In the genomic region with DNA sequence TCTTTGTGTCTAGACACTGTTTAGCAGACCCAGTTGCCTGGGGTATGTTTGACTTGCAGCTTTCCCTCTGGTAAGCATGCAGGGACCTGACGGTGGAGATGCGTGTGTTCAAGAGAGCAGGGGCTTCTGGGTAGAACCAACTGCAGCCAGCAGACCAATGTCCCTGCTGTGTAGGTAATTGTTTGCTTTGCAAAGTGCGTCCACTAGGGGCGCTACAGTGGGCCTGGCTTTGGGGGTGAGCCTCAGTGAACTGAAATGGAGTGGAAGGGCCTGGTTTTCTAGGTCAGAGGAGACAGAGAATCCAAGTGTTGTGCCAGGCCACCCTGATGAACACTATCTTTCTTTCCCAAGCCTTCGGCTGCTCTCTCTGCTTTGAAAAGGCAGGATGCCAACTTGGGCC, we compare ENCODE assay signal across 10 mouse cellular contexts.
DNase-seq lines count a peak whose midpoint lies in the region; ATAC-seq and TF ChIP-seq lines count a peak whose summit lies in the region.
"Had no signal": no experiment of that assay in that cellular context is flagged by ENCODE, and none has a peak within 500 bp of the region (broad histone marks: within the 10 kb centered on the region; RNA-seq: fewer than 3 reads in every experiment).

No protein-coding gene starts in this region.

- H3K36me3 ChIP-seq in thymus, adult 2 months (ENCODE audit: control insufficient read depth, insufficient read depth, low read length) = no peaks in the 10 kb centered on the region
- H3K36me3 ChIP-seq in forebrain, embryonic 12.5 days (replicated peaks) = no peaks in the 10 kb centered on the region
- no peaks in the 10 kb centered on the region for H3K36me3 ChIP-seq in neural tube, embryonic 13.5 days
- H3K36me3 ChIP-seq: liver, embryonic 15.5 days; stomach, embryonic 15.5 days had no signal

- H3K9me3 ChIP-seq in forebrain, embryonic 12.5 days = no peaks in the 10 kb centered on the region
- H3K9me3 ChIP-seq in neural tube, embryonic 13.5 days = no peaks in the 10 kb centered on the region
- H3K9me3 ChIP-seq: liver, embryonic 15.5 days; stomach, embryonic 15.5 days had no signal

- H3K4me1 ChIP-seq in thymus, adult 2 months (replicated peaks; ENCODE audit: control insufficient read depth, insufficient read depth, low read length) = no peaks in the 10 kb centered on the region
- H3K4me1 ChIP-seq in forebrain, embryonic 12.5 days = peaks cover 24% of the 10 kb centered on the region
- H3K4me1 ChIP-seq in neural tube, embryonic 13.5 days (replicated peaks) = peaks cover 45% of the 10 kb centered on the region
- H3K4me1 ChIP-seq: liver, embryonic 15.5 days; stomach, embryonic 15.5 days had no signal

- H3K27me3 ChIP-seq in thymus, adult 2 months (ENCODE audit: control insufficient read depth, insufficient read depth, low read length) = no peaks in the 10 kb centered on the region
- H3K27me3 ChIP-seq in forebrain, embryonic 12.5 days = no peaks in the 10 kb centered on the region; the same call in 1 of the 2 replicates
- H3K27me3 ChIP-seq in neural tube, embryonic 13.5 days = no peaks in the 10 kb centered on the region
- H3K27me3 ChIP-seq: liver, embryonic 15.5 days; stomach, embryonic 15.5 days had no signal

- no peak overlapping the region for H3K4me2 ChIP-seq in forebrain, embryonic 12.5 days
- H3K4me2 ChIP-seq in neural tube, embryonic 13.5 days = no peak overlapping the region
- H3K4me2 ChIP-seq: liver, embryonic 15.5 days; stomach, embryonic 15.5 days had no signal

- no peak for ATAC-seq in forebrain, embryonic 12.5 days (ENCODE audit: low FRiP score)
- no peak for ATAC-seq in neural tube, embryonic 13.5 days (ENCODE audit: low read depth)
- ATAC-seq in erythroid progenitor cell, adult 5-6 weeks (replicated peaks; ENCODE audit: low FRiP score, poor library complexity, severe bottlenecking) = no peak

- no peak for TF ChIP-seq POLR2A in thymus, adult 2 months (IDR thresholded peaks at IDR 0.05; ENCODE audit: control insufficient read depth, extremely low read depth, insufficient read depth, low read length, poor library complexity)

- intact Hi-C loops in heart, postnatal 10 days (cut with DNase I) = loop anchor here (5.0 kb wide), 1 partner anchor 173 kb away; no protein-coding TSS in a partner anchor
- intact Hi-C loops in left cerebral cortex, postnatal 14 days (cut with DNase I) = no loop called here

- no peak for TF ChIP-seq CTCF in thymus, adult 2 months (IDR thresholded peaks at IDR 0.05; ENCODE audit: borderline replicate concordance, control insufficient read depth, extremely low read depth, insufficient read depth, low read length, poor library complexity)

- no peak overlapping the region for H3K27ac ChIP-seq in thymus, adult 2 months (ENCODE audit: control insufficient read depth, insufficient read depth, low read length)
- peak overlapping the region; percentile 58 for H3K27ac ChIP-seq in forebrain, embryonic 12.5 days
- peak overlapping the region; percentile 46; the same call in 1 of the 2 replicates for H3K27ac ChIP-seq in neural tube, embryonic 13.5 days (replicated peaks)
- H3K27ac ChIP-seq: liver, embryonic 15.5 days; stomach, embryonic 15.5 days had no signal

- DNase-seq in heart, postnatal 10 days = peak; percentile 3 to 18
- DNase-seq in heart, adult 8-10 months (ENCODE audit: low spot score) = no peak
- DNase-seq in thymus, adult 2 months = peak; percentile 4
- DNase-seq in thymus, postnatal 36 days = no peak
- DNase-seq in left cerebral cortex, postnatal 14 days (ENCODE audit: low spot score in 2 of 2) = no peak

- H3K9ac ChIP-seq in forebrain, embryonic 12.5 days = no peak overlapping the region
- no peak overlapping the region for H3K9ac ChIP-seq in neural tube, embryonic 13.5 days
- H3K9ac ChIP-seq: liver, embryonic 15.5 days; stomach, embryonic 15.5 days had no signal

- no peak overlapping the region for H3K4me3 ChIP-seq in thymus, adult 2 months (ENCODE audit: control insufficient read depth, insufficient read depth, low read length)
- H3K4me3 ChIP-seq in forebrain, embryonic 12.5 days (replicated peaks) = no peak overlapping the region
- no peak overlapping the region for H3K4me3 ChIP-seq in neural tube, embryonic 13.5 days
- H3K4me3 ChIP-seq: liver, embryonic 15.5 days; stomach, embryonic 15.5 days had no signal

- 63% methylated on average over 5 of the region's 5 CpGs for WGBS in thymus, adult 2 months
- WGBS in forebrain, embryonic 12.5 days = 49% methylated on average over 5 of the region's 5 CpGs
- WGBS in neural tube, embryonic 13.5 days = 45% methylated on average over 5 of the region's 5 CpGs

Comparison
In these comparisons a context has a peak if more than half of its experiments do, and no peak if none do; other contexts are left out.
1. DNase-seq: peak in heart, postnatal 10 days (2 of 2) and thymus, adult 2 months (single experiment); none in heart, adult 8-10 months (single experiment), thymus, postnatal 36 days (0 of 2) and left cerebral cortex, postnatal 14 days (0 of 2).